In genomic region chr12:102511363-102511762, GRCm38 (mm10) we compare ENCODE assay signal across 13 mouse cellular contexts. TPM values are rescaled to one million over a fixed set of nuclear protein-coding genes. Genes with fewer than 3 reads are reported as not detected.
DNase-seq lines count a peak whose midpoint lies in the region; ATAC-seq and TF ChIP-seq lines count a peak whose summit lies in the region.
"Had no signal": no experiment of that assay in that cellular context is flagged by ENCODE, and none has a peak within 500 bp of the region (broad histone marks: within the 10 kb centered on the region; RNA-seq: fewer than 3 reads in every experiment).

No protein-coding gene starts in this region.

- H3K4me2 ChIP-seq in embryonic facial prominence, embryonic 13.5 days, result no peak overlapping the region
- H3K4me2 ChIP-seq in hindbrain, embryonic 14.5 days (replicated peaks), result no peak overlapping the region

- H3K27ac ChIP-seq in embryonic facial prominence, embryonic 13.5 days, result peak overlapping the region; percentile 48; the same call in 1 of the 2 replicates
- peak overlapping the region; percentile 6; the same call in 1 of the 2 replicates for H3K27ac ChIP-seq in hindbrain, embryonic 14.5 days
- H3K27ac ChIP-seq: liver, embryonic 14.5 days had no signal

- no peak for TF ChIP-seq CTCF in brain, embryonic 14.5 days (IDR thresholded peaks at IDR 0.05; ENCODE audit: borderline replicate concordance, extremely low read depth, insufficient read depth, insufficient read length)

- no peaks in the 10 kb centered on the region for H3K27me3 ChIP-seq in embryonic facial prominence, embryonic 13.5 days
- H3K27me3 ChIP-seq in hindbrain, embryonic 14.5 days (ENCODE audit: control insufficient read depth, insufficient read depth, low read length), result no peaks in the 10 kb centered on the region

- H3K36me3 ChIP-seq in embryonic facial prominence, embryonic 13.5 days, result no peaks in the 10 kb centered on the region
- H3K36me3 ChIP-seq in hindbrain, embryonic 14.5 days (replicated peaks; ENCODE audit: control insufficient read depth, insufficient read depth), result no peaks in the 10 kb centered on the region

- peak; percentile 31 for DNase-seq in MN1 (ENCODE audit: low spot score)
- DNase-seq in brain, embryonic 14.5 days (ENCODE audit: low read depth), result peak; percentile 97
- DNase-seq in hindbrain, embryonic 14.5 days (ENCODE audit: low spot score), result peak; percentile 68
- no peak for DNase-seq in thymus, postnatal 10 days (ENCODE audit: low spot score in 2 of 2)
- no peak for DNase-seq in thymus, postnatal 0 days (ENCODE audit: low spot score)
- DNase-seq in embryo, embryonic 9.5 days (ENCODE audit: extremely low spot score), result no peak
- no peak for DNase-seq in adrenal gland, adult 8-10 months
- DNase-seq: kidney, adult 2 months; right cerebral cortex, postnatal 14 days had no signal

- no peak overlapping the region for H3K9ac ChIP-seq in embryonic facial prominence, embryonic 13.5 days
- H3K9ac ChIP-seq in hindbrain, embryonic 14.5 days, result no peak overlapping the region
- H3K9ac ChIP-seq: liver, embryonic 14.5 days had no signal

- H3K4me1 ChIP-seq in embryonic facial prominence, embryonic 13.5 days, result peaks cover 19% of the 10 kb centered on the region
- peaks cover 12% of the 10 kb centered on the region for H3K4me1 ChIP-seq in hindbrain, embryonic 14.5 days (replicated peaks; ENCODE audit: control insufficient read depth, insufficient read depth, low read length)

- H3K9me3 ChIP-seq in embryonic facial prominence, embryonic 13.5 days, result no peaks in the 10 kb centered on the region
- H3K9me3 ChIP-seq in hindbrain, embryonic 14.5 days (ENCODE audit: control insufficient read depth, low read length), result no peaks in the 10 kb centered on the region

- 6% methylated on average over 3 of the region's 3 CpGs for WGBS in embryonic facial prominence, embryonic 13.5 days
- WGBS in hindbrain, embryonic 14.5 days, result 18% methylated on average over 3 of the region's 3 CpGs

- no peak overlapping the region for H3K4me3 ChIP-seq in embryonic facial prominence, embryonic 13.5 days
- no peak overlapping the region for H3K4me3 ChIP-seq in hindbrain, embryonic 14.5 days (replicated peaks; ENCODE audit: low read length)

- no peak for TF ChIP-seq POLR2A in brain, embryonic 14.5 days (IDR thresholded peaks at IDR 0.05; ENCODE audit: borderline replicate concordance, extremely low read depth, insufficient read depth, insufficient read length, poor library complexity, severe bottlenecking)

- ATAC-seq in embryonic facial prominence, embryonic 13.5 days (ENCODE audit: insufficient number of reproducible peaks, insufficient read depth, low FRiP score, low TSS enrichment, low read depth), result no peak
- peak; percentile 82 for ATAC-seq in hindbrain, embryonic 14.5 days (ENCODE audit: low FRiP score)

RNA-seq across cellular contexts. Expression of gene Golga5, which starts 42.4 kb away (rescaled TPM):
- 21.8 and 23.9 TPM in 2 replicates for polyA plus RNA-seq in brain, embryonic 14.5 days (2012; rRNA removed)
- 40.3 and 41.3 TPM in 2 replicates for polyA plus RNA-seq in embryonic facial prominence, embryonic 13.5 days (2015; fragmentation: Nextera tagmentation; extraction: Ambion mirVana)
- polyA plus RNA-seq in hindbrain, embryonic 14.5 days (2014; fragmentation: Nextera tagmentation; extraction: Ambion mirVana), result 25.9 and 28.1 TPM in 2 replicates
- polyA plus RNA-seq in thymus, postnatal 0 days (2015; fragmentation: Nextera tagmentation; extraction: Ambion mirVana), result 31.7 and 34.5 TPM in 2 replicates
- 10 to 100 TPM; 37.1 to 48.4 (median 40.7) TPM for total RNA-seq in adrenal gland, adult 8-10 months (2022)

RNA-seq across cellular contexts. Expression of gene Chga, which starts 43.4 kb away (rescaled TPM):
- 56.3 and 74.5 TPM in 2 replicates for polyA plus RNA-seq in brain, embryonic 14.5 days (2012; rRNA removed)
- 3.4 and 4.3 TPM in 2 replicates for polyA plus RNA-seq in embryonic facial prominence, embryonic 13.5 days (2015; fragmentation: Nextera tagmentation; extraction: Ambion mirVana)
- 109 and 123 TPM in 2 replicates for polyA plus RNA-seq in hindbrain, embryonic 14.5 days (2014; fragmentation: Nextera tagmentation; extraction: Ambion mirVana)
- polyA plus RNA-seq in thymus, postnatal 0 days (2015; fragmentation: Nextera tagmentation; extraction: Ambion mirVana), result 13.2 and 25.2 TPM in 2 replicates
- total RNA-seq in adrenal gland, adult 8-10 months (2022), result 1,000 to 10,000 TPM; 2,246 to 2,701 (median 2,550) TPM
- total RNA-seq: common myeloid progenitor, adult 5-6 weeks; gastrocnemius, adult 18-20 months had no signal

Comparison
In these comparisons a context has a peak if more than half of its experiments do, and no peak if none do; other contexts are left out.
1. DNase-seq: peak in MN1 (single experiment), brain, embryonic 14.5 days (single experiment) and hindbrain, embryonic 14.5 days (single experiment); none in thymus, postnatal 10 days (0 of 2), thymus, postnatal 0 days (single experiment), embryo, embryonic 9.5 days (single experiment) and adrenal gland, adult 8-10 months (single experiment).